Mouse (Mus musculus) CD4-positive helper T cell, adult 2 months (primary cell): ENCODE measurements around the gene Dkkl1.
"Not testable (repeated sequence)": the region's sequence is repeated elsewhere in the genome, so short reads cannot be mapped to it uniquely, and the experiment has no call there.

Source experiments
- DNase-seq: peaks from one replicate; pipeline ENCODE4 v3.0.0-alpha.2; 2012; ENCODE audit warnings: low read depth, missing footprints, low spot score

The Dkkl1 gene

GRCm38 (mm10) chr7:45211851-45212251 lies at the start of gene Dkkl1:
Gene Dkkl1, minus strand, starts transcription at chr7:45212147.
- peak; percentile 47 for DNase-seq

DNA sequence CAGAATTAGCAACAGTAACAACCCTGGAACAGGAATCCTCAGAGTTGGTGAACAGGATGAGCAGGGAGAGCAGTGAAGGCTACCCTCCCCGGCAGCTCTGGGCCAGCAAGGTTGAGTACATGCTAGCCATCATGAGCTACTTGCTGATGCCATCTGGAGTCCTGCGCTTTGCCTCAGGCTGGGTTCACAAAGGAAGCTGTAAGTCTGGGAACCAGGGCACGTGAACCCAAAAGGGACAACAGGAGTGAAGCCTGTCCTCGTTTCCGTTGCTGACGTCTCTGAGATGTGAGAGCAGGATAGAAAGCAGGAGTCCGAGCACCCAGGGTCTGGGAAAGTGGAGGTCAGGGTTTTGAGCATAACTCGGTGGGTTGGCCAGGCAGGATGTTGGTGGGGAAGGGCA lies 47.3 kb upstream of the Dkkl1 start:
- DNase-seq: no peak

GRCm38 (mm10) chr7:45257063-45257840 lies 45.3 kb upstream of the Dkkl1 start:
- no peak for DNase-seq

DNA sequence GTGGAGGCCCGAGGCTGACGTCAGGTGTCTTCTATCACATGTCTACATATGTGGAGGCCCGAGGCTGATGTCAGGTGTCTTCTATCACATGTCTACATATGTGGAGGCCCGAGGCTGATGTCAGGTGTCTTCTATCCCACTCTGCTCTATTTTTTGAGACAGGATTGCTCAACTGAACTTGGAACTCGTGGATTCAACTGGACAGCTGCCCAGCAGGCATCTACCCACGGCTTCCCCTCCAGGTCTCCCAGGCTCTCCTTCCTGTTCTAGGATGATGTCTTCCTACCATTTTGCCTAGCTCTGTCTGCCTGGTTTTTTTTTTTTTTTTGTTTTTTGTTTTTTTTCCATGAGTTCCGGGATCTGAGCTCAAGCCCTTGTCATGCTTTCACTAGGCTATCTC lies 43.9 kb upstream of the Dkkl1 start:
- not testable (repeated sequence) for DNase-seq

GRCm38 (mm10) chr7:45253806-45254205 lies 41.9 kb upstream of the Dkkl1 start:
- DNase-seq: no peak

- no peak for DNase-seq
These were observed 35.7 kb upstream of the Dkkl1 start for GRCm38 (mm10) chr7:45247666-45248065.

DNA sequence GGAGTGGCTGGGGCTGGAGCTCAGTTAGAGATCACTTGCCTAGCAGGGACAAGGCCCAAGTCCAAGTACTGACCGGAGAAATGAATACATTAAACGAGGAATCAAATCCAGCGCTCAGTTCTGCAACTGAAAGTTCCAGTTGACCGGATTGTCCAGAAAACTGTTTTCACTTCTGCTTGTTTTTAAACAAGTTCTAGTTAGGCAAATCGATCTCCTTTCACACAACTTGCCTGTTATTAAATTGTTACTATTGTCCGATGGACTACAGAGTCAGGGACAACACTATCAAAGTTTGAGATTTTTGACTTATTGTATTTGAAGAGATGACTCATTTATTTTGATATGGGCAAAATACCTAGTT lies 29.4 kb upstream of the Dkkl1 start:
- no peak for DNase-seq

GRCm38 (mm10) chr7:45240633-45241388 lies 28.9 kb upstream of the Dkkl1 start, which contains the start of gene Slc6a16:
Gene Slc6a16, plus strand, starts transcription at chr7:45241085.
- DNase-seq: no peak

GRCm38 (mm10) chr7:45240109-45240508 lies 28.2 kb upstream of the Dkkl1 start:
- no peak for DNase-seq

GRCm38 (mm10) chr7:45238723-45239496 lies 27.0 kb upstream of the Dkkl1 start, which contains the start of gene Cd37:
Gene Cd37, minus strand, starts transcription at chr7:45239115.
- peak; percentile 91 for DNase-seq

GRCm38 (mm10) chr7:45237747-45238699 lies 26.1 kb upstream of the Dkkl1 start:
- peak; percentile 39 for DNase-seq

GRCm38 (mm10) chr7:45235656-45236180 lies 23.8 kb upstream of the Dkkl1 start:
- no peak for DNase-seq

GRCm38 (mm10) chr7:45234922-45235571 lies 23.1 kb upstream of the Dkkl1 start:
- DNase-seq: no peak

DNA sequence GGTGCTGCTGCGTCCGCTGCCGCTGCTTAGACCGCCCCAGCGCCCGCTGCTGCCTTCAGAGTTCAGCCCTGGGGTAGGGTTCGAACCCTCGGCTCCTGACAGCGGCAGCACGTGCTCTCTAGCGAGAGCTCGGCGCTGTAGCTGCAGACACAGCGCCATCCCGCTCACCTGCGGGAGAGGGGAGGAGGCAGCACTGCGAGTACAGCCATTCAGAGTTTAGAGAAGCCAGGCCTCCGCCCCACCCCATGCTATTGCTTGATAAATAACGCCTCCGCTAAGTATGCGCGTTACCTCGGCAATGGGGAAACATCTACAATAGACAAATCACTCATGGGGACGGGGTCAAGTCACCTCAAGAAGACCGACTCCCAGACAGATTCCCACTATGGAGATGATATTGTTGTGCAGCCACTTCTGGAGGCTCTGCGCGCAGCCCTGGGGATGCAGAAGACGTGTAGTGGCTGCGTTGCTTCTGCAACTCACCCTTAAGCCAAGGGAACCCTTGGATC lies 22.4 kb upstream of the Dkkl1 start:
- DNase-seq: no peak

DNA sequence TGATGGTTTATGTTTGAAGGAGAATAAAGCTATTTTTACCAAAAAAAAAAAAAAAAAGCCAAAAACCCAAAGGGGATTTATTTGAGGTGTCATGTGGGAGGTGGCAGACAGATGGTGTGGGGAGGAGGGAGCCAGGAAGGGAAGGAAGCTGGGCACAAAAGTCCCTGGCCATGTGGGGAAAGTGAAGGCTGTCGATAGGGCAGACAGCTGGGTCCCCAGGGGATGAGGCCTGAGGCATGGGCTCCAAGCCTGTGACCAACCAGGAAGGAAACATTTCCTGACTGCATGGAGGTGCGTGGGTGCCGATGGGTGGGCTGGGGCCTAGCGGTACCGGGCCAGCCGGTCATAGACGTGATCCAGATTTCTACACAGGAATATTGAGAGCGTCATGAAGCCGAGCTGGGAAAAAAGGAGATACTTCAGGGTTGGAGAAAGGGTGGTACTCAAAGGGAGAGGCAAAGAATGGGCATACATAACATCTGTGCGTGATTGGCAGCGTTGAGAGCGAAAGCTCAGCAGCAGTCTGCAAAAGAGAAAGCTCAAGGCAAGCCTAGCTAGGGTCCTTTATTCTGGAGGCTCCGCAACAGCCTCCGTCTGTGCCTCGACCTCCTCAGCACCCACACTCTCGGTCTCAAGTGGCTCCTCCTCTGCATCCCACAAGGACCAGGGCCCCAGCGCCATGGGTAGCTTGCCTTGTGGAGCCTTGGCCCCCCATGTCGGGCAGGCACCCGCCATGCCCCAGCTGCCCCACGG lies 21.8 kb upstream of the Dkkl1 start:
- no peak for DNase-seq

- no peak for DNase-seq
These were observed 20.9 kb upstream of the Dkkl1 start for GRCm38 (mm10) chr7:45232716-45233465.

GRCm38 (mm10) chr7:45231941-45232340 lies 20.0 kb upstream of the Dkkl1 start:
- DNase-seq: no peak

GRCm38 (mm10) chr7:45231192-45231591 lies 19.2 kb upstream of the Dkkl1 start:
- no peak for DNase-seq
